Mouse (Mus musculus) liver, postnatal 0 days (tissue): ENCODE measurements around the gene Rab2b. TPM values are rescaled to one million over a fixed set of nuclear protein-coding genes. Genes with fewer than 3 reads are reported as not detected.

Experiments
- ATAC-seq: fragments of 200-750 bp; cut with Nextera tagmentation; 2 replicates; pipeline ENCODE4 v1.8.0; 2017; ENCODE audit warnings: mild to moderate bottlenecking, moderate library complexity
- DNase-seq: peaks from one replicate; pipeline ENCODE4 v3.0.0-alpha.2; 2016
- H3K27ac ChIP-seq: fragments of 300-500 bp; sonication (generic); 2 replicates; pipeline ENCODE4 v1.5.1; 2014; ENCODE audit warnings: antibody characterized with exemption, moderate library complexity, mild to moderate bottlenecking, low read depth
- H3K27me3 ChIP-seq: fragments of 300-500 bp; sonication (generic); 2 replicates; pipeline ENCODE4 v1.6.1; 2014; ENCODE audit warnings: low read length, control low read depth, mixed read lengths; ENCODE audit not compliant: insufficient read depth
- H3K36me3 ChIP-seq: fragments of 300-500 bp; sonication (generic); replicated peaks from 2 replicates; pipeline ENCODE4 v1.6.1; 2014; ENCODE audit warnings: mild to moderate bottlenecking, control low read depth, low read length, moderate library complexity, mixed read lengths; ENCODE audit not compliant: insufficient read depth
- H3K4me1 ChIP-seq: fragments of 300-500 bp; sonication (generic); 2 replicates; pipeline ENCODE4 v1.6.1; 2014; ENCODE audit warnings: antibody characterized with exemption, mild to moderate bottlenecking, control low read depth; ENCODE audit not compliant: insufficient read depth
- H3K4me2 ChIP-seq: fragments of 300-500 bp; sonication (generic); 2 replicates; pipeline ENCODE4 v1.6.1; 2014; ENCODE audit warnings: low read depth, mild to moderate bottlenecking, low read length, moderate library complexity, mixed read lengths
- H3K4me3 ChIP-seq: fragments of 300-500 bp; sonication (generic); 2 replicates; pipeline ENCODE4 v1.5.1; 2014; ENCODE audit warnings: low read depth, low read length
- H3K9ac ChIP-seq: fragments of 300-500 bp; sonication (generic); replicated peaks from 2 replicates; pipeline ENCODE4 v1.6.1; 2014; ENCODE audit warnings: mild to moderate bottlenecking, moderate library complexity
- H3K9me3 ChIP-seq: fragments of 300-500 bp; sonication (generic); 2 replicates; pipeline ENCODE4 v1.6.1; 2016; ENCODE audit warnings: mild to moderate bottlenecking, control low read depth, low read length, mixed read lengths
- CTCF ChIP-seq: sonication (generic); IDR thresholded peaks from 2 replicates; pipeline ENCODE4 v1.5.1; 2016; ENCODE audit warnings: antibody characterized with exemption, low read depth
- EP300 ChIP-seq: IDR thresholded peaks from 2 replicates; pipeline ENCODE4 v1.6.1; 2016; ENCODE audit warnings: antibody characterized with exemption, low read depth, mild to moderate bottlenecking
- WGBS: fragments of 180-500 bp; shearing (Covaris S2); extraction: QIAGEN DNeasy Blood & Tissue Kit; methylation state at CpG from one replicate; pipeline ENCODE4 v1.1.7; 2014; ENCODE audit not compliant: insufficient replicate concordance; 5-methylcytosine and 5-hydroxymethylcytosine counted together
- polyA plus RNA-seq: library from polyadenylated mRNA; unstranded; fragments of >200 nt; fragmentation: Nextera tagmentation; extraction: Ambion mirVana; gene quantifications from 2 replicates; pipeline ENCODE4 v1.2.1, GENCODE M21; 2015

The Rab2b gene
- polyA plus RNA-seq, 1 experiment from 2014 or later, result 2.7 TPM

- Histone ChIP-seq H3K36me3 (no peaks in the 10 kb centered on the region), H3K27ac (no peak overlapping the region), H3K9me3 (no peaks in the 10 kb centered on the region), H3K4me2 (no peak overlapping the region), H3K4me3 (no peak overlapping the region), H3K27me3 (no peaks in the 10 kb centered on the region), H3K9ac (no peak overlapping the region), H3K4me1 (peaks cover 21% of the 10 kb centered on the region)
- WGBS, result 74% methylated on average over 4 of the region's 4 CpGs
- no peak for ATAC-seq
- no peak for TF ChIP-seq EP300
- TF ChIP-seq CTCF, result no peak
- DNase-seq, result no peak
Measured at GRCm38 (mm10) chr14:52246129-52246528, 33.2 kb downstream of the Rab2b start.

GRCm38 (mm10) chr14:52244690-52245042, 34.7 kb downstream of the Rab2b start:
- H3K27me3 ChIP-seq, result no peaks in the 10 kb centered on the region
- 13% methylated on average over 7 of the region's 7 CpGs for WGBS
- peak overlapping the region; percentile 71 for H3K27ac ChIP-seq
- H3K9ac ChIP-seq, result peak overlapping the region; percentile 84
- H3K9me3 ChIP-seq, result no peaks in the 10 kb centered on the region
- H3K4me3 ChIP-seq, result peak overlapping the region; percentile 85
- peaks cover 21% of the 10 kb centered on the region for H3K4me1 ChIP-seq
- TF ChIP-seq EP300, result no peak
- no peak for TF ChIP-seq CTCF
- peak; percentile 44 for ATAC-seq
- peak overlapping the region; percentile 84 for H3K4me2 ChIP-seq
- no peak for DNase-seq
- no peaks in the 10 kb centered on the region for H3K36me3 ChIP-seq

GRCm38 (mm10) chr14:52244041-52244689, 35.2 kb downstream of the Rab2b start:
- ATAC-seq (peak; percentile 100), DNase-seq (peak; percentile 98)
- TF ChIP-seq EP300 (no peak), CTCF (no peak)
- under 1% methylated on average over 32 of the region's 32 CpGs for WGBS
- H3K9ac ChIP-seq, result peak overlapping the region; percentile 84
- H3K27me3 ChIP-seq, result no peaks in the 10 kb centered on the region
- H3K27ac ChIP-seq, result peak overlapping the region; percentile 71
- H3K4me1 ChIP-seq, result peaks cover 21% of the 10 kb centered on the region
- H3K4me2 ChIP-seq, result peak overlapping the region; percentile 84
- no peaks in the 10 kb centered on the region for H3K36me3 ChIP-seq
- H3K9me3 ChIP-seq, result no peaks in the 10 kb centered on the region
- peak overlapping the region; percentile 85 for H3K4me3 ChIP-seq

GRCm38 (mm10) chr14:52236216-52236615, 43.1 kb downstream of the Rab2b start:
- DNase-seq, result no peak
- Histone ChIP-seq H3K27ac (no peak overlapping the region), H3K9me3 (no peaks in the 10 kb centered on the region), H3K27me3 (no peaks in the 10 kb centered on the region), H3K36me3 (peaks cover 57% of the 10 kb centered on the region), H3K9ac (no peak overlapping the region), H3K4me2 (no peak overlapping the region), H3K4me3 (no peak overlapping the region), H3K4me1 (no peaks in the 10 kb centered on the region)
- WGBS, result 76% methylated on average over 1 of the region's 1 CpGs
- ATAC-seq, result no peak
- TF ChIP-seq EP300, result no peak
- TF ChIP-seq CTCF, result no peak

GRCm38 (mm10) chr14:52235165-52235564, 44.2 kb downstream of the Rab2b start:
- Histone ChIP-seq H3K9ac (no peak overlapping the region), H3K9me3 (no peaks in the 10 kb centered on the region), H3K4me1 (no peaks in the 10 kb centered on the region), H3K36me3 (peaks cover 67% of the 10 kb centered on the region), H3K27ac (no peak overlapping the region), H3K4me3 (no peak overlapping the region), H3K4me2 (no peak overlapping the region), H3K27me3 (no peaks in the 10 kb centered on the region)
- TF ChIP-seq EP300 (no peak), CTCF (no peak)
- ATAC-seq (no peak), DNase-seq (no peak)
- WGBS, result 89% methylated on average over 7 of the region's 7 CpGs

- Histone ChIP-seq H3K27me3 (no peaks in the 10 kb centered on the region), H3K36me3 (peaks cover 78% of the 10 kb centered on the region), H3K9ac (no peak overlapping the region), H3K27ac (no peak overlapping the region), H3K4me1 (no peaks in the 10 kb centered on the region), H3K4me3 (no peak overlapping the region), H3K4me2 (no peak overlapping the region), H3K9me3 (no peaks in the 10 kb centered on the region)
- 81% methylated on average over 6 of the region's 6 CpGs for WGBS
- DNase-seq (no peak), ATAC-seq (no peak)
- no peak for TF ChIP-seq CTCF
- TF ChIP-seq EP300, result no peak
Measured at GRCm38 (mm10) chr14:52232249-52232648, 47.1 kb downstream of the Rab2b start.

GRCm38 (mm10) chr14:52225972-52226371, 53.4 kb downstream of the Rab2b start:
- H3K27me3 ChIP-seq, result no peaks in the 10 kb centered on the region
- TF ChIP-seq CTCF, result no peak
- 0 out of 2 replicates have a peak, but pooled peaks have one; percentile 11 for TF ChIP-seq EP300
- 60% methylated on average over 2 of the region's 2 CpGs for WGBS
- no peak overlapping the region for H3K4me3 ChIP-seq
- no peaks in the 10 kb centered on the region for H3K4me1 ChIP-seq
- H3K4me2 ChIP-seq, result no peak overlapping the region
- no peak overlapping the region for H3K9ac ChIP-seq
- H3K27ac ChIP-seq, result no peak overlapping the region
- DNase-seq, result no peak
- peaks cover 76% of the 10 kb centered on the region for H3K36me3 ChIP-seq
- H3K9me3 ChIP-seq, result no peaks in the 10 kb centered on the region
- ATAC-seq, result no peak
